Mouse (Mus musculus) frontal cortex, adult (tissue): ENCODE data around the gene Zfp879.

ENCODE experiments used
- ATAC-seq: cut with Nextera tagmentation; 2 replicates; pipeline ENCODE4 v1.9.2; 2017; ENCODE audit warnings: mild to moderate bottlenecking, moderate library complexity, mixed read lengths; ENCODE audit not compliant: low TSS enrichment

Gene Zfp879

DNA sequence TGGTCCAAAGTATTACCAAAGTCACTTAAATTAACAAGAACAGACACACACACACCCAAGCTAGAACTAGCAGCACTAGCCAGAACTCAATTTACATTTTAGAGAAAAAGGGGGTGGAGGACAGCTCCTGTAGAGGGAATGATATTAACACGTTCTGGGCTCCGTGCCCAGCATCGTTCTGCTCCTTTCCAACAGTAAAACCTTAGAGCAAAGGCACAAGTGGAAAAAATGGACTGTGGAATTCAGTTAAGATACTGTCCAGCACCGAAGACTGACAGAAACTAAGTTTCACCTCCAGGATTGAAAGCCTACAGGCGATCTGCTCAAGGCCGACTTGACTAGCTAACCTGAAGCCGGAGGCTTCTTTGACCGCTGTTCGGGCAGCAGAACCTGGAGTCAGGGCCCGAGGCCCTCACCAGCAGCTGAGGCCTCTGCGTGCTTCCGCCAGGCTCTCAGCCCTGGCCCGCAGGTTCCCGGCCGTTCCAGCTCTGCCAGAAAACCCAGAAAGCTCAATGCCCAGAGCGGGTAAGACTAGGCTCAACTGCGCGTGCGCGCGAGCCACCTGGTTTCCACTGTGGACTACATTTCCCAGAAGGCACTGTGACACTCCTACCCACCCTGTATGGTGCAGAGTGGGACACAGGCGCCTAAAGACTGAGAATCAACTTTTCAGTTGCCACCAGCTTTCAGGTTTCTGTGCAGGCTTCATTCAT is at the start of gene Zfp879:
TSS of gene Zfp879 (minus strand) at position 530 of the 713 bp plus-strand sequence.
- ATAC-seq: peak; percentile 100

DNA sequence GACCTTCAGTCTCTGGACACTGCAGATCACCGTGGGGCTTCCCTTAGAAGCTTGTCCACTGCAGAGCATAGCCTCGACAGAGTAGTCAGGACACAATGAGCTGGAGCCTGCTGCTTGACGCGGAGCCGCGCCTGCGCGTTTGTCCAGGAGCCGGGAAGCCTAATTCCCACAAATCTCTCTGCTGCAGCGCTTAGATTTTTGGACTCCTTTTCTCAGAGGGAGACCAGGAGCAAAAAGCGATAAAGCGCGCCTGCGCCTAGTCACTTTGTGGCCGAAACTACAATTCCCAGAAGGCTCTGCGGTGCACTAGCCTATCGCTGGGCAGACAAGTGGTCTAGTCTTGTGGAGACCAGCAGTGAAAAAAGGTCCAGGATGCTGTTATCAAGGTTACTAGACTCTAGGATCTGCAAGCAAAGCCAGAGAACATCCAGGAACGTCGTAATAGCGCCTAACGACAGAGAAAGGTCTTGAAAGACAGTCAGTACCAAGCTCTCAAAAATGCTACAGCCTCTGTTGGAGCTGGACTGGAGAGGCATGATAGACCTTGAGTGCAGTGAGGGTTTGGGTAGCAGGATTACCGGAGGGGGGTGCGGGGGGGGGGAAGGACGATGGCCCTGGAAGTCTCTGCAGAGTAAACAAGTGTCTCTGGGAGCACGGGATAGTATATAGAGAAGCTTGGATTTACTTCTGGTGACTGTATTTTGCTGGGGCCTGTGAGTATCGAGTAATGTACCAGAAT is 46.2 kb upstream of the Zfp879 start, which contains the start of gene Zfp454:
TSS of gene Zfp454 (minus strand) at position 262 of the 739 bp plus-strand sequence.
- peak; percentile 98 for ATAC-seq

DNA sequence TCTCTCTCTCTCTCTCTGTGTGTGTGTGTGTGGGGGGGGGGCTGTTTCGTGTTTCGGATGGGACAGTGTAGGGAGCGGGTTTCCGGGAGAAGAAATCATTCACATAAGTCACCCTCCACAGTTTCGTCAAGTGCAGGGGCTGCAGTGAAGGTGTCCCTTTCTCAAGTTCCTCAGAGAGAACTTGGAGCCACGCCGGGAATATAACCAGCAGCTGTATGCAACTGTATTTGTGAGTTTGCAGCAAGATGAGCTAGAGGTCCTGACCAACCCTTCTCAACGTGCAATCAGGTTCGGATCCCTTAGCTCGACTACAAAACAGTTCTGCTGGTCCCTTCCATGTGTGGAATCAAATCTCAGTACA is 45.6 kb upstream of the Zfp879 start:
- peak; percentile 33 for ATAC-seq

DNA sequence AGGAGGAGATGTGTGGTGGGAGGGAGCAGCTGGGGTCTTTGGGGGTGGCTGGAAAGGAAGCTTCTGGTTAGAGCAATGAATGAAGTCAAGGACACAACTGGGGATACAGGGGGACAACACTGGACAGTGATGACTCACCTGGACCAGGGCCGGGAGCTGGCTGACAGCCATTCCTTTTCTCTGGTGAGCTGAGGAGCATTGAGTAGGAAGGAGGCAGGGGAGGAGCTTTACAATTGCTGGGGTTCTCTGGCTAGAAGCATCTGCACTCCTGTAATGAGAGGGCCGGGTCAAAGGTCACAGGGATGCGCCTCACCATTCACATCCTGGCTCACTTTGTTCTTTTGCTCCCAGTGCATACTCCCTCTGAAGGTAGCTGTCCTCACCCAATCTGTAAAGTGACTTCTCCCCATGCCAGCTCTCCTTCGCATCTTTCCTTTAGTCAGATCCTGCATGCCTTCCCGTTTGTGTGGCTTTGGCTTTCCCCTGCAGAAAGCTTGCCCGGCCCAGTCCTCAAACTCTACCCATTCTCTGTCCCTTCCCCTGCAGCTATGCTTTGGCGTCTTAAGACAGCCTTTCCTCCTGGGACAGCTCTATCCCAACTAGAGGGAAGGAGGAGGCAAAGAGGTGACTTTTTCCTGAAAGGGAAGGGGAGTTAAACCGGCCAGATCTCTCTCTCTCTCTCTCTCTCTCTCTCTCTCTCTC is 45.0 kb upstream of the Zfp879 start:
- no peak for ATAC-seq

DNA sequence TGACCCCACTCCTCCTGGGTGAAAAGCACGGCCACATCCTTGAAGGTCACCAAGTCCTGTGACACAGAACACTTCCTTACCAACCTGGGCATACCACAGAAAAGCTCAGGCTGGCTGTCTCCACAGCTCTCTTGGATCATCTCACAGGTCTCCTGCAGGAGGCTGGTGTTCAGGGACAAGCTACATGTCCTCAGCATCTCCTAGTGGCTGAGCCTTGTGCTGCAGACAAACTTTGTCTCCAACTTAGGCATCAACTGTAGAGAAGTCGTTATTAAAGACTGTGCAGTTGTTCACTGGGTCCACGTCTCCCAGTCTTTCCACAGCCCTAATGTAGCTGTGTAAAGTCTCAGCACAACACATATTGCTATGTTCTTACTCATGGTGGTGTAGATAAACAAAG is 42.4 kb upstream of the Zfp879 start:
- ATAC-seq: no peak

DNA sequence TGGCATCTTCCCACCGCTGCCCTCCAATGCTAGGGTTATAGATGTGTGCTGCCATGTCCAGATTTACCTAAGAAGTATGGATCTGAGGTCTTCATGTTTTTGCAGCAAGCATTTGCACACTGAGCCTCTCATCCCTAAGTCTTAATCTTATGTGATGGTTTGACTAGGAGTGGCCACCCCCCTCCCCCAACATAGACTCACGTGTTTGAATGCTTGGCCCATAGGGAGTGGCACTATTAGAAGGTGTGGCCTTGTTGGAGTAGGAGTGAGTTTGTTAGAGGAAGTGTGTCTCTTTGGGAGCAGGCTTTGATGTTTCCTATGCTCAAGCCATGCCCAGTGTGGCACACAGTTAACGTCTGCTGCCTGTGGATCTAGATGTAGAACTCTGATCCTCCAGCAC is 37.3 kb upstream of the Zfp879 start:
- ATAC-seq: no peak

DNA sequence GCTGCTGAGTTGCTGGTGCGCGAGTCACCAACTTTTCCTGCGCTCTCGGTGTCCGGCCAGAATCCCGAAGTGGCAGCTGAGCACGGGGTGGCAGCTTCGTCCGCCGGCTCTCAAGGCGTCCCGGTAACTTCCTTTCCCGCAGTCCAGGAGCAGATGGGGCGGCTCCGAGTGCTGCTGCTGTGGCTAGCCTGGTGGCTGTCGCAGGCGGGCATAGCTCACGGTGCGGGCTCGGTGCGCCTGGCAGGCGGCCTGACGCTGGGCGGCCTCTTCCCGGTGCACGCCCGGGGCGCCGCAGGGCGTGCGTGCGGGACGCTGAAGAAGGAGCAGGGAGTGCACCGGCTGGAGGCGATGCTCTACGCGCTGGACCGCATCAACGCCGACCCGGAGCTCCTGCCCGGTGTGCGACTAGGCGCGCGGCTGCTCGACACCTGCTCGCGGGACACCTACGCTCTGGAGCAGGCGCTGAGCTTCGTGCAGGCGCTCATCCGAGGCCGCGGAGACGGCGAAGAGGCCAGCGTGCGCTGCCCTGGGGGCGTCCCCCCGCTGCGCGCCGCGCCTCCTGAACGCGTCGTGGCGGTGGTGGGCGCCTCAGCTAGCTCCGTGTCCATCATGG is 9.7 kb upstream of the Zfp879 start:
- ATAC-seq: peak; percentile 69

DNA sequence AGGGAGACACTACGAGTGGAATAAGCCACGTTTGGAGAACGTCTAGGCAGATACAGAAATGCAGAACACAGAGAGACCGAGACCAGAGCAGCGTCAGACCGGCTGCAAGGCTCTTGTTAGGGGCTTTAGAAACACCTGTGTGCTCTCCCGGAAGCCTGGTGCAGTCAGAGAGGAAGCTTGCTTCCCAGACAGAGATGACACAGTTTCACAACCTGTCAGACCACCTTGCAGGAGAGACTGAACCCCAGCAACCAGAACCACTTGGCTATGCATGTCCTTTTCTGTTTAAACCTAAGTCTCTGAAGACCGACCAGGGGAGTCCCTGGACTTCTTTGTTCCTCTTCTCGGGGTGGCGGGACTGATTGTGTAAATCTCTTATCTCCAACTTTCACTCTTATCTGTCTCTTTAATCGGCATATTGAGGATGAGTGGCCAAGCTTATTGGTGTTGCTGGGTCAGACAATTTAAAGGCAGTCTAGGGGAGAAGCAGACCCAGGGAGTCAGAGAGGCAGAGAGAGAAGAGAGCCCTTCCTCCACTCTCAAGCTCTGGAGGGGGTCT is 8.9 kb upstream of the Zfp879 start, which contains the start of gene Grm6:
TSS of gene Grm6 (plus strand) at position 509 of the 559 bp plus-strand sequence.
- ATAC-seq: no peak

DNA sequence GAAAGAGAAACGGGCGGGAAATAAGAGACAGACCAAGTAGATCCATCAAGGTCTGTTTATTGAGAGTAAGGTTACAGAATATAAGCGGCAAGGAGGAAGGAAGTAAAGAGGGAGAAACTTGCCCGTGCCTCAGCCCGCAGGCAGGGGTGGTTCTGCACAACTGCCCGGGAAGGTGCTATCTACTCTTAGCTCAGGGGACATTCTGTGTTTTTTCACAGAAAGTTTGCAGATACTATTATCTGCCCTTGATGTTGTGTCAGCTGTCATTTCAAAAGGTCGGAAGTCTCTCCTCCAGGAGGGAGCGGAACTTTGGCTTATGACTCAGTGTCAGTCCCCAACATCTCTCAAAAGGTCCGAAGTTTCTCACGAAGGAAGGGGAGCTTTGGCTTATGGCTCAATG is 8.0 kb upstream of the Zfp879 start:
- no peak for ATAC-seq

DNA sequence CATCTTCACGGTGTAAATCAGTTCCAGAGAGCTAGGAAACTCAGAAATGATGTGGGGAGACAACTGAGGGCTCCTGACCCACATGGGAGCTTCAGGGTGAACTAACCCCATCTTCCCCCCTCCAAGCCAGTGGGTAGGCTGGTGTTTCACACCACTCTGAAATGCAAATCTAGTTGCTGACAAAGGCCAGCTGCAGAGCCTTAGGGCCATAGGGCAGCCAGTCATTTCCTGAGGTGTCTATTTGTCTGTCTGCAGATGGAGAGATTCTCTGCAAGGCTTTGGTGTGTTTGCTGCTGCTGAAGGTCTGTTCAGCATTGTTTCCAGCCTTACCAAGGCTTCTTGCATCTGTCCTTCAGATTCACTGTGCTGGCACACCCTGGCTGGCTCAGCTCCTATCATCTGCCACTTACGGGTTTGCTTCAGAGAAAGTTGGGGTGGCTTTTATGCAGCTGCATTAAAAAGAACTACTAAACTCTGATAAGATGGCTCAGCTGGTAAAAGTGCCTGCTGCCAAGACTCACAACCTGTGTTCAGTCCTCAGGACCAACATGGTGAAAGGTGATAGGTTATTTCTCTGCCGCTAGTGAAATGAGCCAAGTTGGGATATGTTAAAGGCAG is 7.3 kb upstream of the Zfp879 start:
- no peak for ATAC-seq

DNA sequence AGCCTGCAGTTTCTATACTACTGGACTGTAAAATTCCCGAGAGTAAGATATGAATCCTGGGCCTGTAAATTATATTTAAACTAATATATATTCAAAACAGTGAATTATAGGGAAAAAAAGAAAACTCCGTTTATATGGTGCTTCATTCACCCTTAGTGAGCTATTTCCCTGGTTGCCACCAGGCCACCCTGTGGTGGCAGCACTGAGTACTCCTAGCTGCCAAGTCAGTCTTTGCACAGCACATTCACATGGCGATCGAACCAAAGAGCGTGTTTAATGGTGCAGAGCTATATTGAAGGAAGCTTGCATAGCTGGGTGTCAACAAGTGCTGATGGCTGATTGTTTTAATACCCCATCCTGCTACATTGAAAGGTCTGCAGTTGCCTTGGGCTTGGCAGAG is 5.7 kb upstream of the Zfp879 start:
- peak; percentile 62; the same call in 1 of the 2 replicates for ATAC-seq

DNA sequence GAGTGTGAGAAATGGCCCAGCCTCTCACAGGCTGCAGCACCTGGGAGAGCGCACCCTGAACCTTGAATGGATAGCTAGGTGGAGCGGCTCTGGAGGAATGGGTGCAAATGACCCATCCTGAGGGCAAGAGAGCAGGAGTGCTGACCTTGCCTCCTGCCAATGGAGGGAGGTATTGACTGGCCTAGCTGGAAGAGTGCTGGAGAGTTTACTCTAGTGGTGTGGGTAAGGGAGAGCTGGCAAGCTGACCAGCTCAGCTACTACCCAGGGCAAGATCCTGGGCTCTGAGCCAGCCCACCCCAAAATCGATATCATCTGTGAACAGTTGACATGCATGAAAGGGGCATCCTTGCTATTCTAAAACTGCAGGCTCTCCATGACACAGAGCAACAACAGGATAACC is 4.6 kb upstream of the Zfp879 start:
- ATAC-seq: no peak

DNA sequence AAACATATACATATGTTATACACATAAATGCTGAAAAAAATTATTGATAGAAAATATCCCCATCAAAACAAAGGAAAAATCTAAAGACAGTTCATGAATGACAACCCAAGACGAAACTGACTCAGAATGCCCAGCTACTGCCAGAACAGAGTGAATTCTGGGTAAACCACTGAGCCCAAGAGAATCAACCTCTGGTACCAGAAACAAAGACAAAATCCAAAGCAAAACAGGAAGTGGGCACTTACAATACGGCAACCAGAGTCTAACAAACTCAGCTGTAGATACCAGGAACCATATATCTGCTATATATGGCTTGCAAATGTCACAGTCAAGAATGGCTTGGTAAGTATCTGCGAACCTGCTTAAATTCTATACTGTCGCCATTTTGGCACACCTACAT is 5.6 kb downstream of the Zfp879 start:
- ATAC-seq: no peak

DNA sequence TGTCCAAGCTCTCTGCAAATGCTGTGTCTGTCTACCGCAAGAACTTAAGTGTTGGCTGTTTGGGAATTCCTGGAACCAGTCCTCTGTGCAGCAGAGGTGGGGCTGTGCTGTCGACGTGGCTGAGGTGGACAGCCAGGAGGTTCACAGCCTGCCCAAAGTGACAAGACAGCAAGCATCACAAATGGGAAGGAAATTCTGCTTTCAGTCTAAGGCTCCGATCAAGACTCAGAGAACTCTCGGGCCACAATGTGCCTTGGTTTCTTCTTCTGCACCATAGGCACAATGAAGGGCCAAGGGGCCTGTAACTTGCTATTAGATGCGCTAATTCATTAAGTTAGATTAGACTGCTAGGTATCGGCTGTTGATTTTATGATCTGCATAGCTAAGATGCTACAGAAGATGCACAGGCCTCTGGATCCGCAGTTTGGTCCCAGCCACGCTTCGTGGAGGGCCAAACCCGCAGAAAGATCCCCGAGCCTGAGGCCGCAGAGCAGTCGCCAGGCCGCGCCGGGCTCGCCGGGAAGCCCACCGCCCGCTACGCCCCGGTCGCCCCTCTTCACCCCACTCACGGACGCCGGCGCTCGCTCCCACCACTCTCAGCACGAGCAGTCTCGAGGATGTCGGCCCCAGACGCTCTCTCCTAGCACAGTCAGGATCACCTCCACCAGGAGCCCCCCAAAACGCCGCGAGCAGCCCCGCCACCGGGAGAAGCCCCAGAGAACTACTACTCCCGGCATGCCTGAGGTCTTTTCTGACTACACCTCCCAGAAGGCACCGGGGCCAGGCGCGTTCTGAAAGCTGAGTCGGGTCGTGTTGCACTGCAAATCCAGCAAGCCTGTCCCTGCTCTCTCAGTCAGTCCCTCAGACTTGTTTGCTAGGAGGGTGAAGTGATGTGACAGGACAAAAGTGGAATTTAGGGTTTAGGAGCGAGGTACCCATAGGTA is 14.1 kb downstream of the Zfp879 start, which contains the start of gene Zfp354c:
TSS of gene Zfp354c (minus strand) at position 715 of the 944 bp plus-strand sequence.
- ATAC-seq: peak; percentile 100

DNA sequence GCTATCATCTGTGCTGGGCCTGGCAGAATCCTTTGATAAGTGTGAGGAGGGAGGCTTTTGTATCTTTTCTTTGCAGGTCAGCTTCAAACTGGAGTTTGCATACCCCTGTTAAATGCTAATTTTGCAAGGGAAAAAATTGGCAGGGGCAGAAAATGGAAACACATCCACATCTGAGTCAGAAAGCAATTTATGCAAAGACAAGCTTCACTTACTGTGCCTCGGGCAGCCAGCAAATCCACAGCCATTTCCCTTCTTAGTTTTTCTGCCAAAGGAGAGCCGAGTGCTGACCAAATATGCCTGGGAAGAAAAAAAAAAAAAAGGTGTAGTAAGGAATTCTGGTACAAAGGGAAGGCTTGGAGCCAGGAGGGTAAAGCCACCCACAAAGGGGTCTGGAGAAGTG is 15.1 kb downstream of the Zfp879 start:
- ATAC-seq: no peak

DNA sequence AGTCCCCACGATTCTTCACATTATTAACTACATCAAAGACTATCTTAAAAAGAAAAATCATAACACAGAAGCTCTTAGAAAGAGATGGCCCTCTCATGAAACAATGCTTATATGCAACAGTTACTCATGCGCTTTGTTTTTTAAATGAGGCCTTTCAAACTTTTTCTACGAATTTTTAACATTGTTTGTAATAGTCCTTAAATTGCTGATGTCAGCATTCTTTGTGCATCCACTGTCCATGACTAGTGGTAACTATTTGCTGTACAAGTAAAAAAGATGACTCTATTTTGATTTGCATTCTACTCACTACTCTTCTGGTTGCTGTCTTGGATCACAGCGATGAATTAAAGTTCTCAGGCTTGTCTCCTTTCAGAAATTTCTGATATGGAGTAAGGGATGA is 27.1 kb downstream of the Zfp879 start:
- no peak for ATAC-seq

DNA sequence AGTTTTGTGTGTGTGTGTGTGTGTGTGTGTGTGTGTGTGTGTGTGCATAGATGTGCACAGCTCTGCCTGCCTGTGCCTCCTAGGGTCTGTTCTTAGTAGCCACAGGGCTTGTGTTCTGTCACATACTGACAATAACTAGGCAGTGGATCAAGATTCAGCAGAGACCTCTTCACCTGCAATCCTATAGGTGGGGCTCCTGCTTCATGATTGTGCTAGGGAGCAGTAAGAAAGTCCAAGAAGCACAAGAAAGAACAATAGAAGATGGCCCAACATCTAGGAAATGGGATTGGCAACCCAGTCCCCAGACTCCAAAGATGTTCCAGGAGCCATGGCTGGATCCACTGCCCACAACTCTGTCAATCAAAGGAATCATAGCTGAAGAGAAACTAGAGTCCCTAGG is 42.5 kb downstream of the Zfp879 start:
- no peak for ATAC-seq

DNA sequence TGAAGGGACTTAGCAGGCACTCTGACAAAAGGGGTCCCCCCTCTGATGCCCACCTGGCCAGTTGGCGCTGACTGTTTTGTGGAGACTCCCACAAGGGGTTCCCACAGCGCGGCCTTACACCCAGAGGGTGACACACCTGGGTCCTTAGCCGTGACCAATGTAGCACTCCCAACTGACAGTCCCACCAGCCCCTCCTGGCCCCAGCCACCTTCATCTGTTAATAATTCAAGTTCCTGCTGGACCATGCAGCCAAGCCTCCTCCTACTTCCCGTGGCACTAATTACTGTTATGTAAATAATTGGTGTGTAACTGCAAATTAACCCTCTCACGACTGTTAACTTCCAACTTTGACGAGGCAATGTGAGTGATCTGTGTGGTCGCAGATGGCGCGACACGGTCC is 43.7 kb downstream of the Zfp879 start:
- no peak for ATAC-seq
